Mouse (Mus musculus) MEL (cell line): ENCODE data around the gene Cd84.

Experiments
- CTCF ChIP-seq, 3 experiments: IDR thresholded peaks in 2 of 3; conservative IDR thresholded peaks in 1 of 3; 2 replicates each; pipeline ENCODE4 v1.5.1; 2011 to 2012; ENCODE audit warnings: low read length in 3 of 3, low read depth in 2 of 3, mild to moderate bottlenecking in 2 of 3, improper control_type of control experiment in 1 of 3, inconsistent platforms in 1 of 3, mixed read lengths in 1 of 3, moderate library complexity in 1 of 3; ENCODE audit not compliant: control insufficient read depth in 1 of 3, insufficient read depth in 1 of 3, poor library complexity in 1 of 3, severe bottlenecking in 1 of 3
- EP300 ChIP-seq, 2 experiments: IDR thresholded peaks; 2 replicates each; pipeline ENCODE4 v1.6.1; 2011; ENCODE audit warnings: improper control_type of control experiment in 2 of 2, low read length in 2 of 2, low read depth in 1 of 2, mild to moderate bottlenecking in 1 of 2
- ETS1 ChIP-seq: IDR thresholded peaks from 2 replicates; pipeline ENCODE4 v1.6.1; 2012; ENCODE audit warnings: low read depth, mild to moderate bottlenecking, inconsistent platforms, low read length, improper control_type of control experiment, moderate library complexity
- GATA1 ChIP-seq: IDR thresholded peaks from 2 replicates; pipeline ENCODE4 v1.6.1; 2011; ENCODE audit warnings: low read depth, low read length, improper control_type of control experiment
- MAX ChIP-seq: IDR thresholded peaks from 2 replicates; pipeline ENCODE4 v1.6.1; 2011; ENCODE audit warnings: low read length, improper control_type of control experiment
- MAZ ChIP-seq: IDR thresholded peaks from 2 replicates; pipeline ENCODE4 v1.6.1; 2012; ENCODE audit warnings: low read depth, mild to moderate bottlenecking, inconsistent platforms, low read length, improper control_type of control experiment
- POLR2A ChIP-seq, 2 experiments: IDR thresholded peaks; 2 replicates each; pipeline ENCODE4 v1.6.1; 2011 to 2012; ENCODE audit warnings: low read length in 2 of 2, mild to moderate bottlenecking in 2 of 2, control low read depth in 1 of 2, improper control_type of control experiment in 1 of 2, low read depth in 1 of 2, moderate library complexity in 1 of 2; ENCODE audit not compliant: control insufficient read depth in 1 of 2, insufficient read depth in 1 of 2, poor library complexity in 1 of 2
- RAD21 ChIP-seq: IDR thresholded peaks from 2 replicates; pipeline ENCODE4 v1.6.1; 2011; ENCODE audit warnings: mild to moderate bottlenecking, low read depth, low read length, improper control_type of control experiment
- TAL1 ChIP-seq: IDR thresholded peaks from 2 replicates; pipeline ENCODE4 v1.6.1; 2012; ENCODE audit warnings: mild to moderate bottlenecking, inconsistent platforms, low read length, moderate library complexity, mixed read lengths
- USF1 ChIP-seq: IDR thresholded peaks from 2 replicates; pipeline ENCODE4 v1.6.1; 2014; ENCODE audit warnings: low read depth, mild to moderate bottlenecking, inconsistent platforms, low read length, improper control_type of control experiment, moderate library complexity
- ZC3H11A ChIP-seq: IDR thresholded peaks from 2 replicates; pipeline ENCODE4 v1.6.1; 2012; ENCODE audit warnings: low read depth, mild to moderate bottlenecking, inconsistent platforms, low read length, improper control_type of control experiment

- TF ChIP-seq CTCF (IDR thresholded peaks at IDR 0.05 in 2 of 3, conservative IDR thresholded peaks at IDR 0.05 in 1 of 3; ENCODE audit: control insufficient read depth in 1 of 3, insufficient read depth in 1 of 3, low read depth in 2 of 3, low read length in 3 of 3, poor library complexity in 1 of 3, severe bottlenecking in 1 of 3), result no peak
- no peak for TF ChIP-seq USF1
- no peak for TF ChIP-seq ZC3H11A
- TF ChIP-seq MAZ, result no peak
- no peak for TF ChIP-seq MAX
- TF ChIP-seq RAD21, result no peak
- 0 out of 2 replicates have a peak, but pooled peaks have one; percentile 4 for TF ChIP-seq GATA1
- TF ChIP-seq POLR2A (IDR thresholded peaks at IDR 0.05; ENCODE audit: control insufficient read depth in 1 of 2, insufficient read depth in 1 of 2, low read depth in 1 of 2, low read length in 2 of 2, poor library complexity in 1 of 2), result no peak
- TF ChIP-seq EP300 (IDR thresholded peaks at IDR 0.05; ENCODE audit: low read depth in 1 of 2, low read length in 2 of 2), result no peak
- TF ChIP-seq ETS1, result no peak
- no peak for TF ChIP-seq TAL1
Observed at GRCm38 (mm10) chr1:171938952-171939948, 99.8 kb downstream of the Cd84 start.
